1 mouse cellular context compared by ENCODE assay signal in the genomic region with DNA sequence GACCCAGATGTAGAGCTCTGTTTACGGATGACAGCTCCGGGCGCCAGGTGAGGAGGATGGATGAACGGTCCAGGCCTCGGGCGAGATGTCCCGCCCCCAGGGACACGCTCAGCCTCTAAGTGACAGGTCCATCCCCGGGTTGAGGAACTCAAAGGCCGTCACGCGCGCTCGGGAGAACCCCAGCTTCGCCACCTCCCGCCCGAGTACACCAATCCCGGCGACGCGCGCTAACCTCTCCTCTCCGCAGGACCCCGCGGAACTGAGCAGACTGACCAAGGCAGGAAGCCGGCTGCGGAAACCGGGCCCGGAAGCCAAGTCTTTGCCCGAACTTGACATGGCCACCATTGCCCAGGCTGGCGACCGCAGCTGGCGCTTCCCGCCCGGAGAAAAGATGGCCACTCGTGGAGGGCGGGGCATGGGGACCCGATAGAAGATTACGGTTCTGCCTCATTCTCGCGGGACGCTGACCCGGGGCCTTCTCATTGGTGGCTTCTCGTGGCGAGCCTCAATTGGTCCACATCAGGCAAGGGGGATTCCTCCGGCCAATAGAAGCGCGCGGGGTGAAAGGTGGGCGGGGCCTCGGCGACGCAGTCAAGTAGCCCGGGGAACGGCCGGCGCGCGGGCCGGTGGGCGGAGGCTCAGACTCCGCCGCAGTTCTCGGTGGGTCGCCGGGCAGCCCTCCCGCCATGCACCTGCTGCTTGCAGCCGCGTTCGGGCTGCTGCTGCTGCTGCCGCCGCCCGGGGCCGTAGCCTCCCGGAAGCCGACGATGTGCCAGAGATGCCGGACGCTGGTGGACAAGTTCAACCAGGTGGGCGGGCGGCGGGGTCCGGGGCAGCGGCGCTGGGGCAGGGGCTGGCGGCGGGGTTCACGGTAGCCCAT.
TF ChIP-seq lines count a peak whose summit lies in the region.

Gene Alg12, minus strand, starts transcription at position 293 of the 880 bp plus-strand sequence.
Gene Creld2, plus strand, starts transcription at position 621 of the 880 bp plus-strand sequence.

TF ChIP-seq in CH12.LX, 34 proteins besides CTCF, POLR2A, EP300 and RAD21 (continued from another document):
- TF ChIP-seq ZC3H11A (IDR thresholded peaks at IDR 0.05; ENCODE audit: low read depth, low read length) (no peak), TCF12 (IDR thresholded peaks at IDR 0.05; ENCODE audit: low read depth, low read length) (peak; percentile 55; the same call in 1 of the 2 replicates), MYC (IDR thresholded peaks at IDR 0.05; ENCODE audit: low read depth, low read length) (no peak), ETS1 (conservative IDR thresholded peaks at IDR 0.05; ENCODE audit: low read depth, low read length) (no peak), MXI1 (IDR thresholded peaks at IDR 0.05; ENCODE audit: low read depth, low read length) (peak; percentile 63), ZNF384 (IDR thresholded peaks at IDR 0.05; ENCODE audit: low read depth, low read length) (no peak), MEF2A (IDR thresholded peaks at IDR 0.05; ENCODE audit: borderline replicate concordance, low read depth, low read length) (peak; percentile 45), SIN3A (IDR thresholded peaks at IDR 0.05; ENCODE audit: low read length) (peak; percentile 90), MAZ (IDR thresholded peaks at IDR 0.05; ENCODE audit: low read depth, low read length) (0 out of 2 replicates have a peak, but pooled peaks have one; percentile 63), POLR2AphosphoS2 (IDR thresholded peaks at IDR 0.05; ENCODE audit: low read depth, low read length) (peak; percentile 79; the same call in 1 of the 2 replicates), ELF1 (IDR thresholded peaks at IDR 0.05; ENCODE audit: low read depth, low read length) (peak; percentile 97), UBTF (IDR thresholded peaks at IDR 0.05; ENCODE audit: low read depth, low read length) (peak; percentile 80; the same call in 1 of the 2 replicates), ZKSCAN1 (IDR thresholded peaks at IDR 0.05; ENCODE audit: borderline replicate concordance, low read depth, low read length) (no peak), CHD2 (IDR thresholded peaks at IDR 0.05; ENCODE audit: low read length) (peak; percentile 100), BHLHE40 (IDR thresholded peaks at IDR 0.05; ENCODE audit: low read depth, low read length) (no peak), JUND (conservative IDR thresholded peaks at IDR 0.05; ENCODE audit: low read depth, low read length) (no peak), HCFC1 (IDR thresholded peaks at IDR 0.05; ENCODE audit: low read depth, low read length) (peak; percentile 97), PAX5 (IDR thresholded peaks at IDR 0.05; ENCODE audit: low read length) (no peak), IRF4 (IDR thresholded peaks at IDR 0.05; ENCODE audit: low read depth, low read length) (peak; percentile 45; the same call in 1 of the 2 replicates), SMC3 (IDR thresholded peaks at IDR 0.05; ENCODE audit: low read depth, low read length) (no peak), USF1 (IDR thresholded peaks at IDR 0.05; ENCODE audit: low read depth, low read length) (no peak), CHD1 (IDR thresholded peaks at IDR 0.05; ENCODE audit: low read depth, low read length) (no peak), KAT2A (IDR thresholded peaks at IDR 0.05; ENCODE audit: insufficient replicate concordance, low read length) (peak; percentile 92; the same call in 1 of the 2 replicates), USF2 (conservative IDR thresholded peaks at IDR 0.05; ENCODE audit: low read depth, low read length) (no peak), MAFK (IDR thresholded peaks at IDR 0.05; ENCODE audit: insufficient replicate concordance, low read length) (no peak), MAX (IDR thresholded peaks at IDR 0.05; ENCODE audit: low read length) (peak; percentile 39; the same call in 1 of the 2 replicates), GABPA (IDR thresholded peaks at IDR 0.05; ENCODE audit: insufficient replicate concordance, low read depth, low read length) (peak; percentile 51; the same call in 1 of the 2 replicates), ZMIZ1 (IDR thresholded peaks at IDR 0.05; ENCODE audit: low read depth, low read length) (peak; percentile 74), E2F4 (IDR thresholded peaks at IDR 0.05; ENCODE audit: insufficient replicate concordance, low read depth, low read length) (no peak)
